Mouse (Mus musculus) liver, adult 2 months (tissue): ENCODE results near the gene 2410137M14Rik.

Experiments used
- CTCF ChIP-seq: fragments of 200-500 bp; IDR thresholded peaks from 2 replicates; pipeline ENCODE4 v1.5.1; 2011; ENCODE audit warnings: low read depth, low read length, control low read depth
- POLR2A ChIP-seq: fragments of 200-500 bp; IDR thresholded peaks from 2 replicates; pipeline ENCODE4 v1.6.1; 2011; ENCODE audit warnings: low read length, control low read depth; ENCODE audit not compliant: insufficient read depth; ENCODE audit errors: extremely low read depth

DNA sequence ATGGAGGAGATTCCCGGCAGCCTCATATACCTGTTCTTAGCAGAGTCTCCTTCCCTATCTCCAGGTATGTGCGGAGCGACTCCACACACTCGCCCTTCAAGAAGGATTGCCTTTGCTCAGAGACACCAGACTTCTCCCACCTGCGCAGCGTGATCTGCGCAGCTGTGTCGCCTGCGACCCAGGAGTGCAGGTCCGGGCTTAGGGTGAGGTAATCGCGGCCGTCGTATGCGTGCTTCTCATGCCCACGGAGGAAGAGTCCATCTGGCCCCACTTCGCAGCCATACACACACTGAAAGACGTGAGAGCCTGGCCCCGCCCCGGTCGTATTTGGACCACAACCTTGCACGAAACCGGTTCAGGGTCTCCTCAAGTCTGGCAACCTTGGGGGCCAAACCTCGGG, 7.4 kb upstream of the 2410137M14Rik start:
- TF ChIP-seq CTCF (no peak), POLR2A (no peak)
